Mouse (Mus musculus) lung, postnatal 36 days (tissue): ENCODE results near the gene Spg7.
"Not testable (repeated sequence)": the region's sequence is repeated elsewhere in the genome, so short reads cannot be mapped to it uniquely, and the experiment has no call there.

Experiments used
- DNase-seq: peaks from one replicate; pipeline ENCODE4 v3.0.0; 2022; ENCODE audit warnings: mixed read lengths

Gene Spg7

DNA sequence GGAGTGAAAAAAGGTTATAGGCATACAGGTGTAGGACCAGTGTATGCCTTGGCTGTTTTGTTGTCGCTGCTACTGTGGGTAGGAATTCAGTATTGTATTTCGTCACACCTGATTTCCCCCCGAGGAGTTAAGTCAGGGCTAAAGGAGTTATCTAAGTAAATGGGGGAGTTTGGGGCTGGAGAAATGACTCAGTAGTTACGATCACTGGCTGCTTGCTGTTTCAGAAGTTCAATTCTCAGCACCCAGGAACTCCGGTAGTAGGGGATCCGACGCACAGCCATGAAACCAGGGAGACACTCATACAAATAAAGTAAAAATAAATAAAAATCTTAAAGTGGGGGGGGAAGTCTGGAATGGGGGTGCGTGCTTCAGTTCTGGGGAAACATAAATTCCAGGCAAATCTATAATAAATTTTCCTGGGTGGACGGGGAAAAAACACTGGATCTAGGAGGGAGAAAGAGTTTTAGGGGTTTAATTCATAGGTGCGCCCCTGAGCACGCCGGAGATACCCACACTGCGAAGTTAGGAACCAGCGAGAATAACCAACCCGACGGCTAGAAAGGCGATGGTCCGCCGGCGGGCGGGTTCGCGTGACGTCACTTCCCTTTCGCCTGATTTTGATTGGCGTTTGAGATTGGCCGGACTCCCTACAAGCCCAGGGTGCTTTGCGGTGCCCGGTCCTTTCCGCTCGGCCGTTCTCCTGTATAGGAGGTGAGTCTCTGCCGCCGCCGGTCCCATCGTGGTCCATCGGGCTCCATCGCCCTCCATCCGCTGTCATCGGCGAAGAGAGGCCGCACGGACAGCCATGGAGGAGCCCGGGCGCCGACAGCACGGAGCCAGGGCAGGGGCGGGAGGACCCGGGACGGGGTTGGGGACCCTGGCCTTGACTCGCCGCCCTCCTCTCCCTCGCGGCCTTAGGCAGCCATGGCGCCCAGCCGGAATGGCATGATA is 39.3 kb downstream of the Spg7 start, which contains the start of gene Rpl13:
Gene Rpl13, plus strand, starts transcription at position 616 of the 951 bp plus-strand sequence.
- DNase-seq, result peak; percentile 99

- not testable (repeated sequence) for DNase-seq
Measured at GRCm38 (mm10) chr8:123102855-123103254, 40.1 kb downstream of the Spg7 start.

DNA sequence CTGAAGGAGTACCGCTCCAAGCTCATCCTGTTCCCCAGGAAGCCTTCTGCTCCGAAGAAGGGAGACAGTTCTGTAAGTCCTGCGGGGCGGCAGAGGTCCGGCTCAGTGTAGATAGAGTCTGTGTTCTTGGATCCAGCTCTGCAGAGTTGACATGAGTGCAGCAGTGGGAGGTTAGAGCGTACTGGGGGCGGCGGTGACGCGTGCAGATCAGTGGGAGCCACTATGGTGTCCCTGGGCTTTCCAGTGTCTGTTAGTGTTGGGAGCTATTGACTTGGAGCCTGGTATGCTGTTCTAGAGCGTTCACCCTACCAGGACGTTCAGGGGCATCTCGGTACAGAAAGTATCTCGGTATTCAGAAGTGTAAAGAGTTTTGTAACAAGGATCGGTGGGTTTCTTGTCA is 40.5 kb downstream of the Spg7 start:
- DNase-seq, result no peak

DNA sequence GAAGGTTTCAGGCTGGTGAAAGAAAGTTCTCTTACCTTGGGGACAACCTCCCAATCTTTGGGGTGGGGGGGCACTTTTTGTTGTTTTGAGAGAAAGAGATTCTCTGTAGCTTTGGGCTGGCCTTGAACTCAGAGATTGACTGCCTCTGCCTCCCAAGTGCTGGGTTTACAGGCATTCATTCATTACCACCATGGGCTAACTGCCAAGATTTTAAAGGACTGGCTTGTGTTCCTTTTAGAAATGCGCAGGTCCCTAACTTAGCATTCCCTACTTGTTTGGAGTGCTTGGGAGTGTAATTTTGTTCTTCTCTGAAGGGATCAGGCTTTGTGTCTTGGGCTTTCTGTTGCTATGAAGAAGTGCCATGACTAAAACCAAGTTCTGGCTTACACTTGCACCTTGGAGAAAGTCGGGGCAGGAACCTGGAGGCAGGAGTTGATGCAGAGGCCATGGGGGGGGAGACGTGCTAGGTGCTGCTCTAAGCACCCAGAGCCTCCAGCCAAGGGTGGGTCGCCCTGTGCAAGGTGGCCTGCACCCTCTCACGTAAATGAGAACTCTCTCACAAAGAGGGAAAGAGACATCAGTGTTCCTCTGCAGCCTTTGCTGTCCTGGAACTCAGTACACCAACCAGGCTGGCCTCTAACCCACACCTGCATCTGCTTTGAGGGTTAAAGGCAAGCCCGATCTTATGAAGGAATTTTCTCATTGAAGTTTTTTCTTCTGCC is 41.5 kb downstream of the Spg7 start:
- DNase-seq, result no peak

DNA sequence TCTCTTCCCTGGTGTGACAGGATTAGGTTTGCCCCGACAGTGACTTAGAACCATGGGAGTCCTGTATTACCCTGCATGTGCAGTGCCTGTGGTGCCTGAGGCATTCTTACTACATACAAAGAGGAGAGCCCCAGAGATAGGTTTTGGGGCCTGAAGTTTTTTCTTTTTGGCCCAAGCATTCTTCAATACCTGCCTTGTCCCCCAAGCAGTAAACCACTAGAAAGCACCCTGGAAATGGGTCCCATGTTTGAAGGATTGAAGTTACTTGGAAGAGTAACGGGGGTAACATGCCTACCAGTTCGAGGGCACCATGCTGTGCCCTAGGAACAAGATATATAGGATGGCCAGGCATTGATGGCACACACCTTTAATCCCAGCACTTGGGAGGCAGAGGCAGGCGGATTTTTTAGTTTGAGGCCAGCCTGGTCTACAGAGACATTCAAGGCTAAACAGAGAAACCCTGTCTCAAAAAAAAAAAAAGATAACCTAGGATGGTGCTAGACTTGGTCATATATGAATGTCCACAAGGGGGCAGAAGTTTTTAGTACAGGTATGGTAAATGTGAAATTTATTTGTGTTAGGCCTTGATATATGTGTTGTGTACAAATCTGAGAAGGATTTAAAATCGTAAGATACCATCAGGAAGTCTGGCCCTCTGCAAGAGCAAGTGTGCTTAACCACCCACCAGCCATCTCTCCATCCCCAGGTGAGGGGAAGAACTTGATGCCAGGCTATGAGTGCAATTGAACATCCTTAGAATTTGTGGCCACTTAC is 43.0 kb downstream of the Spg7 start:
- peak; percentile 71 for DNase-seq

DNA sequence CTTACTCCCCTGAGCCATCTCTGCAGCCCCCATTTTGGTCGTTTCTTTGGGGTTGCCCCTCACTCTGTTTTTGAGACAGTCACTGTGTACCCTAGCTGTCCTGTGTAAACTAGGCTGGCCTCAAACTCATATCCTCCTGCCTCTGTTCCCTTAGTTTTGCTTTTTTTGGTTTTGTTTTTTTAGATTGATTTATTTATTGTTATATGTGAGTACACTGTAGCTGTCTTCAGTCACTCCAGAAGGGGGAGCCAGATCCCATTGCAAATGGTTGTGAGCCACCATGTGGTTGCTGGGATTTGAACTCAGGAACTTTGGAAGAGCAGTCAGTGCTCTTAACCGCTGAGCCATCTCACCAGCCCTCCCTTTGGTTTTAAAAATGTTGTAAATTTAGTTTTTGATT is 43.8 kb downstream of the Spg7 start:
- DNase-seq, result no peak

DNA sequence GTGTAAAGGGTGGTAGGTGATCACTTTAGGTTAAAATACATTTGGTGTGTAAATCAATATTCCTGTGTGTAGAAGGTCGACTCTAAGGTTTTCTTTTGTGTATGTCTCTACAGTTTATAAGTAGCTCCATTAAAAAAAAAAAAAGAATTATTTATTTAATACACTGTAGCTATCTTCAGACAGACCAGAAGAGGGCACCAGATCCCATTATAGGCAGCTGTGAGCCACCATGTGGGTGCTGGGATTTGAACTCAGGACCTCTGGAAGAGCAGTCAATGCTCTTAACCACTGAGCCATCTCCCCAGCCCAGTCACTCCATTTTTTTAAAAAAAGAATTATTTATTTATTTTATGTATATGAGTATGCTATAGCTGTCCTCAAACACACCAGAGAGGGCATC is 45.3 kb downstream of the Spg7 start:
- DNase-seq, result no peak

GRCm38 (mm10) chr8:123108953-123109352 is 46.2 kb downstream of the Spg7 start:
- no peak for DNase-seq

- DNase-seq, result peak; percentile 39
Measured at GRCm38 (mm10) chr8:123110649-123111048, 47.9 kb downstream of the Spg7 start.

- no peak for DNase-seq
Measured at GRCm38 (mm10) chr8:123112892-123113291, 50.1 kb downstream of the Spg7 start.

GRCm38 (mm10) chr8:123113908-123114469 is 51.2 kb downstream of the Spg7 start:
- no peak for DNase-seq

- no peak for DNase-seq
Measured at GRCm38 (mm10) chr8:123114644-123115043, 51.9 kb downstream of the Spg7 start.

GRCm38 (mm10) chr8:123117127-123117731 is 54.5 kb downstream of the Spg7 start, which contains the start of gene Cpne7:
Gene Cpne7 (plus strand): TSS chr8:123117374.
- DNase-seq, result no peak

- no peak for DNase-seq
Measured at GRCm38 (mm10) chr8:123117744-123118143, 55.0 kb downstream of the Spg7 start.

GRCm38 (mm10) chr8:123122059-123122458 is 59.3 kb downstream of the Spg7 start:
- DNase-seq, result no peak

GRCm38 (mm10) chr8:123122670-123123069 is 59.9 kb downstream of the Spg7 start:
- no peak for DNase-seq

DNA sequence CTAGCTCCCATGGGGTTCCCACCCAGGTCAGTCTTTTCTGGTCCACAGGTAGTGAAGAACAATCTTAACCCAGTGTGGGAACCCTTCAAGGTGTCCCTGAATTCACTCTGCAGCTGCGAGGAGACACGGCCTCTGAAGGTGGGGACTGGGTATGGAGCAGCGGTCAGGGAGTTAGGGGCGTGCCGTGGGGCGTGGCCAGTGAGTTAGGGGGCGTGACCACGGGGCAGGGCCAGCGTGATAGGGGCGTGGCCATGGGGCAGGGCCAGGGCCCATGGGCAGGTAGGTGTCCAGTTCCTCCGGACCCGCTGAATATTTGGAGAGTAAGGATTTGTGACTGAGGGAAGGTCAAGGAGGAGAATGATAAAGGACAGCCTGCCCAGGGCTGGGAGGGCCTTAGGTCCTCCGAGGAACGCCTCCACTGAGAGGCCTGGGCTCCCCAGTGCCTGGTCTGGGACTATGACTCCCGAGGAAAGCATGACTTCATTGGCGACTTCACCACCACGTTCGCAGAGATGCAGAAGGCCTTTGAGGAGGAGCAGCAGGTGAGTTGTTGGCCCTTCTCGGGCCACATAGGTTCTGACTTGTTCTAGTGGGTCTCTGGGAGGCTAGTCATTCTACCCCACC is 63.6 kb downstream of the Spg7 start:
- peak; percentile 66 for DNase-seq

DNA sequence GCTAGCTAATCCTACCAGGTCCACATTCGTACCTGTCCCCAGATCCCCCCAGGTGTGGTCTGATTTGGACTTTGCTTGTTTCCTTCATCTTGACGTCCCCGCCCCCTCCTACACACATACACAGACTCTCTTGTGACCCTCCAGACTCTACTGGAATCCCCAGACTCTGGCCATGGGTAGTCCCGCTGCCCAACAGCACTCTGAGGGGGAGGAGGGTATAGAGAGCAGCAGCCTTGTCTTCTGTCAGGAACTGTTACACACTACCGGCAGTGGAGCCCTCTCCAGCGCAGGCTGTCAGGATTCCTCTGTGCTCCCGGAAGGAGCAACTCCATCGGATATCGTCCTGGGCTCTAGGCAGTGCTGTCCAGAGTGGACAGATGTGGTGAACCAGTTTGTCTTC is 68.3 kb downstream of the Spg7 start:
- no peak for DNase-seq

DNA sequence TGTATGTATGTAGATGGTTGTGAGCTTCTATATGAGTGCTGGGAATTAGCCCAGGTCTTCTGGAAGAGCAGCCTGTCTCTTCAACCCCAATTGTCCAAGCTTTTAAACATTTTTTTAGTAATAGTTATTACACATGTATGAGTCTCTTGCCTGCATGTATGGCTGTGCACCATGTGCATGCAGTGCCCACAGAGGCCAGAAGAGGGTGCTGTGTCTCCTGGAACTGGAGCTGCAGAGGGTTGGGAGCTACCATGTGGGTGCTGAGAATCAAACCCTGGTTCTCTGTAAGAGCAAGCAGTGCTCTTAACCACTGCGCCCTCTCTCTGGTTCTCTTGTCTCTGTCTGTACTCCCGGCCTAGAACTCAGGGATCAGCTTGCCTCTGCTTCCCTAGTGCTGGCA is 70.2 kb downstream of the Spg7 start:
- no peak for DNase-seq

GRCm38 (mm10) chr8:123134149-123134713 is 71.5 kb downstream of the Spg7 start:
- no peak for DNase-seq

DNA sequence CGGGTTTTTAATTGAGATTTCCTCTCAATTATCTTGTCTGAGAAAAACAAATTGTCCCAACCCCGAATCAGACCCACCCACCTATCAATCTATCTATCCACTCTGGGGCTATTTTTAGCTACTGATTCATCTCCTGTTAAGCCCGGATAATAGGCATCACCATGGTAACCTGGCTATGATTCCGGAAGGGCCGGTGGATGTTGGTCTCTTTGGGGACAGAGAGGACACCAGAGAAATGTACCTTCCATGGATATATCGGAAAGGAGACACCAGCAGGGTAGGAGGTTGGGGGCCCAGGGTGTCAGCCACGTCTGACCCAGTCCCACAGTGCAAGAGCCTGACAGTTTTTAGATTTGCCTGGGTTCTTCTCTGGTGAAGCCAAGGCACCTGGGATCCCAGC is 72.7 kb downstream of the Spg7 start:
- no peak for DNase-seq
